Mouse (Mus musculus) thymus, adult 2 months (tissue): ENCODE measurements at regions not wholly inside any gene's neighbourhood (a gene's known extent, or its start where the extent isn't known, plus 50 kb on each side); places are given as distances from the start of the nearest gene placed in this dataset.

Experiments
- CTCF ChIP-seq: fragments of 200-500 bp; IDR thresholded peaks from 2 replicates; pipeline ENCODE4 v1.5.1; 2012; ENCODE audit warnings: mild to moderate bottlenecking, control low read depth, low read length, moderate library complexity, borderline replicate concordance; ENCODE audit not compliant: control insufficient read depth, poor library complexity, insufficient read depth; ENCODE audit errors: extremely low read depth
- POLR2A ChIP-seq: fragments of 200-500 bp; IDR thresholded peaks from 2 replicates; pipeline ENCODE4 v1.6.1; 2012; ENCODE audit warnings: mild to moderate bottlenecking, low read length, control low read depth, moderate library complexity; ENCODE audit not compliant: control insufficient read depth, poor library complexity, insufficient read depth; ENCODE audit errors: extremely low read depth

GRCm38 (mm10) chr17:85891243-85891642 is 203.2 kb upstream of the Six2 start:
- TF ChIP-seq CTCF: no peak
- no peak for TF ChIP-seq POLR2A
